Mouse (Mus musculus): Measurements from ENCODE around the gene Abr. TPM values are rescaled to one million over a fixed set of nuclear protein-coding genes. Genes with fewer than 3 reads are reported as not detected.
A peak's percentile ranks its signal among the peaks of the same experiment; 100 is the strongest.

Gene Abr
- total and polyA plus RNA-seq, 2 experiments from 2014 or later = 87.5 to 211 TPM

GRCm38 (mm10) chr11:76405626-76406264 is 216.4 kb downstream of the Abr start:
- no peaks in the 10 kb centered on the region; the same call in 1 of the 2 replicates for H3K4me1 ChIP-seq (ENCODE audit: insufficient read depth, low read length)
- H3K4me2 ChIP-seq (ENCODE audit: low read depth, low read length) = no peak overlapping the region
- H3K27ac ChIP-seq = no peak overlapping the region
- ATAC-seq = no peak
- DNase-seq (ENCODE audit: low spot score) = no peak
- 87% methylated on average over 5 of the region's 5 CpGs for WGBS
- no peaks in the 10 kb centered on the region for H3K27me3 ChIP-seq (ENCODE audit: insufficient read depth, low read length)
- TF ChIP-seq CTCF (IDR thresholded peaks at IDR 0.05; ENCODE audit: low read depth) = no peak
- H3K4me3 ChIP-seq (ENCODE audit: low read length) = no peak overlapping the region
- no peaks in the 10 kb centered on the region for H3K36me3 ChIP-seq (ENCODE audit: insufficient read depth, low read length)
- no peak overlapping the region for H3K9ac ChIP-seq (replicated peaks; ENCODE audit: low read length)
- H3K9me3 ChIP-seq (ENCODE audit: low read length) = no peaks in the 10 kb centered on the region

- DNase-seq (ENCODE audit: low spot score) = no peak
These were observed 217.0 kb downstream of the Abr start for GRCm38 (mm10) chr11:76405113-76405512.

GRCm38 (mm10) chr11:76401398-76401797 is 220.7 kb downstream of the Abr start:
- Histone ChIP-seq H3K4me2 (ENCODE audit: low read depth, low read length) (no peak overlapping the region), H3K9me3 (ENCODE audit: low read length) (no peaks in the 10 kb centered on the region), H3K9ac (replicated peaks; ENCODE audit: low read length) (no peak overlapping the region), H3K4me3 (ENCODE audit: low read length) (no peak overlapping the region), H3K27ac (no peak overlapping the region), H3K36me3 (ENCODE audit: insufficient read depth, low read length) (no peaks in the 10 kb centered on the region), H3K27me3 (ENCODE audit: insufficient read depth, low read length) (no peaks in the 10 kb centered on the region), H3K4me1 (ENCODE audit: insufficient read depth, low read length) (peaks cover 3% of the 10 kb centered on the region; the same call in 1 of the 2 replicates)
- ATAC-seq (no peak), DNase-seq (ENCODE audit: low spot score) (no peak)
- TF ChIP-seq CTCF (IDR thresholded peaks at IDR 0.05; ENCODE audit: low read depth) = no peak
- WGBS = 54% methylated on average over 10 of the region's 10 CpGs

More at GRCm38 (mm10) chr11:76405113-76405512, 217.0 kb downstream of the Abr start:
- TF ChIP-seq CTCF (IDR thresholded peaks at IDR 0.05; ENCODE audit: low read depth) = no peak
- Histone ChIP-seq H3K27me3 (ENCODE audit: insufficient read depth, low read length) (no peaks in the 10 kb centered on the region), H3K27ac (no peak overlapping the region), H3K4me3 (ENCODE audit: low read length) (no peak overlapping the region), H3K9me3 (ENCODE audit: low read length) (no peaks in the 10 kb centered on the region), H3K4me2 (ENCODE audit: low read depth, low read length) (no peak overlapping the region), H3K9ac (replicated peaks; ENCODE audit: low read length) (no peak overlapping the region), H3K4me1 (ENCODE audit: insufficient read depth, low read length) (no peaks in the 10 kb centered on the region; the same call in 1 of the 2 replicates), H3K36me3 (ENCODE audit: insufficient read depth, low read length) (no peaks in the 10 kb centered on the region)
- WGBS = 74% methylated on average over 4 of the region's 4 CpGs
- ATAC-seq = no peak

- H3K4me3 ChIP-seq (ENCODE audit: low read length) = peak overlapping the region; percentile 70
- no peaks in the 10 kb centered on the region for H3K9me3 ChIP-seq (ENCODE audit: low read length)
- WGBS = 4% methylated on average over 11 of the region's 11 CpGs
- H3K27ac ChIP-seq = peak overlapping the region; percentile 82; the same call in 1 of the 2 replicates
- peak; percentile 84 for DNase-seq (ENCODE audit: low spot score)
- no peaks in the 10 kb centered on the region for H3K27me3 ChIP-seq (ENCODE audit: insufficient read depth, low read length)
- peak overlapping the region; percentile 99 for H3K4me2 ChIP-seq (ENCODE audit: low read depth, low read length)
- TF ChIP-seq CTCF (IDR thresholded peaks at IDR 0.05; ENCODE audit: low read depth) = peak; percentile 77
- H3K4me1 ChIP-seq (ENCODE audit: insufficient read depth, low read length) = peaks cover 3% of the 10 kb centered on the region; the same call in 1 of the 2 replicates
- H3K9ac ChIP-seq (replicated peaks; ENCODE audit: low read length) = peak overlapping the region; percentile 74; the same call in 1 of the 2 replicates
- no peaks in the 10 kb centered on the region for H3K36me3 ChIP-seq (ENCODE audit: insufficient read depth, low read length)
- ATAC-seq = peak; percentile 36; the same call in 1 of the 2 replicates
These were observed 222.4 kb downstream of the Abr start for GRCm38 (mm10) chr11:76399587-76400330.

- DNase-seq (ENCODE audit: low spot score) = peak; percentile 92
- peak within 1 kb of the TSS; percentile 70 for H3K4me3 ChIP-seq (ENCODE audit: low read length)
- H3K4me2 ChIP-seq (ENCODE audit: low read depth, low read length) = peak within 1 kb of the TSS; percentile 99
- H3K36me3 ChIP-seq (ENCODE audit: insufficient read depth, low read length) = no peaks in the 10 kb centered on the region
- H3K4me1 ChIP-seq (ENCODE audit: insufficient read depth, low read length) = peaks cover 3% of the 10 kb centered on the region; the same call in 1 of the 2 replicates
- peak; percentile 87 for ATAC-seq
- no peaks in the 10 kb centered on the region for H3K27me3 ChIP-seq (ENCODE audit: insufficient read depth, low read length)
- H3K27ac ChIP-seq = peak within 1 kb of the TSS; percentile 82
- 2% methylated on average over 61 of the region's 70 CpGs for WGBS
- H3K9ac ChIP-seq (replicated peaks; ENCODE audit: low read length) = peak within 1 kb of the TSS; percentile 74
- H3K9me3 ChIP-seq (ENCODE audit: low read length) = no peaks in the 10 kb centered on the region
- TF ChIP-seq CTCF (IDR thresholded peaks at IDR 0.05; ENCODE audit: low read depth) = 0 out of 2 replicates have a peak, but pooled peaks have one; percentile 8
These were observed 223.1 kb downstream of the Abr start, which contains the start of gene Nxn for GRCm38 (mm10) chr11:76398798-76399586. Gene Nxn (minus strand): TSS chr11:76399140.

- under 1% methylated on average over 26 of the region's 33 CpGs for WGBS
- Histone ChIP-seq H3K4me2 (ENCODE audit: low read depth, low read length) (peak overlapping the region; percentile 99), H3K9ac (replicated peaks; ENCODE audit: low read length) (peak overlapping the region; percentile 74), H3K4me3 (ENCODE audit: low read length) (peak overlapping the region; percentile 70), H3K9me3 (ENCODE audit: low read length) (no peaks in the 10 kb centered on the region), H3K4me1 (ENCODE audit: insufficient read depth, low read length) (peaks cover 3% of the 10 kb centered on the region; the same call in 1 of the 2 replicates), H3K27ac (peak overlapping the region; percentile 82), H3K36me3 (ENCODE audit: insufficient read depth, low read length) (no peaks in the 10 kb centered on the region), H3K27me3 (ENCODE audit: insufficient read depth, low read length) (no peaks in the 10 kb centered on the region)
- no peak for TF ChIP-seq CTCF (IDR thresholded peaks at IDR 0.05; ENCODE audit: low read depth)
- DNase-seq (ENCODE audit: low spot score) (peak; percentile 46), ATAC-seq (peak; percentile 65)
These were observed 223.8 kb downstream of the Abr start for GRCm38 (mm10) chr11:76398312-76398797.
